Mouse (Mus musculus): ENCODE results near the gene Kcnip4. TPM values are rescaled to one million over a fixed set of nuclear protein-coding genes. Genes with fewer than 3 reads are reported as not detected.

Kcnip4 gene
- total RNA-seq, 1 experiment: 0.09 TPM

DNA sequence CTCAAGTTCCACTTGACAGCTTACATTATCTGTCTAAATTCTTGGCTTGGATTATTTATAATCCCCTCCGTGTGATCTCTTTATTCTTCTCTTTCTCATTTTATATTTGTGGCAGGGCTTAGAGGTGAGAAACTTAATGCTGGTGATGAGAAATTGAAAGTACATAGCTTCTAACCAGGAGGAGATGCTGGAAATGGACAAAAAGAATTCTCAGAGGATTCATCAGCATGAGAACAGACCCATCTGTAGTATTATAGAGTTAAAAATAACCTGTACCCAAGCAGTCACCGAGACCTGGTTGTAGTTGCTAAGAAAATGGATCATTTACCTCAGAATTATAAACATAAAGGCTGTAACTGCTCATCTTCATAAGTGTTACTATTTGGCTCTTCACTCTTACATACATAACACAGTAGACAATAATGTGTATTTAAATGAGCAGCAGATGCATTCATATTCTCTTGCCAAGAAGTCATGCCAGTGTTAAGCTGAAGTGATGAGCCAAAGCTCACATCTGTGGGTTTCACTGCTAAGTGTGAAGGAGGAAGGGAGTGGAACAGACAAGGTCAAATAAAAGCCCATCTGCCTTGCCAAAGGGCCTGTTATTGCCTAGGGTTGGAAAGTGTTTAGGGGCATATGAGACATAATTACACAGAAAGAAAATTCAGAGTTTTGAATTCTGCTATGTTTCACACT lies 374.4 kb downstream of the Kcnip4 start:
- TF ChIP-seq ZC3H11A (IDR thresholded peaks at IDR 0.05; ENCODE audit: borderline replicate concordance, low read depth, low read length) (no peak), ZNF384 (IDR thresholded peaks at IDR 0.05; ENCODE audit: low read depth, low read length) (no peak), MAFK (IDR thresholded peaks at IDR 0.05; ENCODE audit: insufficient read depth, low read depth, low read length) (no peak), HCFC1 (IDR thresholded peaks at IDR 0.05; ENCODE audit: borderline replicate concordance, insufficient read depth, low read length) (no peak)
- Histone ChIP-seq H3K4me3 (ENCODE audit: insufficient read depth in 1 of 2, low read depth in 1 of 2, low read length in 2 of 2, poor library complexity in 1 of 2, severe bottlenecking in 1 of 2) (no peak overlapping the region), H3K9ac (ENCODE audit: insufficient read depth, low read depth, low read length, poor library complexity, severe bottlenecking) (no peak overlapping the region), H3K27ac (ENCODE audit: insufficient read depth, low read depth, low read length, poor library complexity, severe bottlenecking) (no peak overlapping the region), H3K4me1 (ENCODE audit: control insufficient read depth in 2 of 2, insufficient read depth in 2 of 2, low read length in 2 of 2, poor library complexity in 1 of 2) (no peaks in the 10 kb centered on the region), H3K36me3 (ENCODE audit: control insufficient read depth, insufficient read depth, low read length, poor library complexity, severe bottlenecking) (no peaks in the 10 kb centered on the region), H3K9me3 (ENCODE audit: control insufficient read depth, insufficient read depth, low read depth, low read length) (no peaks in the 10 kb centered on the region)
- in situ Hi-C loops (cut with MboI; ENCODE audit: low sequenced_read_pairs in 2 of 2, unreplicated experiment in 2 of 2): no loop called here
- no peak for DNase-seq (ENCODE audit: low read depth, low spot score)

DNA sequence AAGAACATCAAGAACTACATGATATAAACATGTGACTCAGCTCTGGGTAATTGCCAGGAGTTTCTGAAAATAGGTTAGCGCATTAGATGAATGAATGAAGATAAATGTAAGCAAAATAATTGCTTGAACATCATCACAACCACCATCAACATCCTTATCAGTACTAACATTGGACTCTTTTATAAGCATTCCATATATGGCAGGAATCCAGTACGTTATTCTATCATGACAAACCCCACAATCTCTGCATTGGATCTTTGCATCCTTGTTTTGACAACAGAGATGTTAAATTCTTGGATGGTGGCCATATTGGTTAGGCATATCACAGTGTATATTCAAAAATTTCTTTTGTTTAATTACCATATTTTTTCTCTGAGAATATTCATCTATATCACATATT lies 375.0 kb downstream of the Kcnip4 start:
- Histone ChIP-seq H3K36me3 (ENCODE audit: control insufficient read depth, insufficient read depth, low read length, poor library complexity, severe bottlenecking) (no peaks in the 10 kb centered on the region), H3K4me3 (ENCODE audit: insufficient read depth in 1 of 2, low read depth in 1 of 2, low read length in 2 of 2, poor library complexity in 1 of 2, severe bottlenecking in 1 of 2) (no peak overlapping the region), H3K9ac (ENCODE audit: insufficient read depth, low read depth, low read length, poor library complexity, severe bottlenecking) (no peak overlapping the region), H3K27ac (ENCODE audit: insufficient read depth, low read depth, low read length, poor library complexity, severe bottlenecking) (no peak overlapping the region), H3K4me1 (ENCODE audit: control insufficient read depth in 2 of 2, insufficient read depth in 2 of 2, low read length in 2 of 2, poor library complexity in 1 of 2) (no peaks in the 10 kb centered on the region), H3K9me3 (ENCODE audit: control insufficient read depth, insufficient read depth, low read depth, low read length) (no peaks in the 10 kb centered on the region)
- in situ Hi-C loops (cut with MboI; ENCODE audit: low sequenced_read_pairs in 2 of 2, unreplicated experiment in 2 of 2): no loop called here
- no peak for DNase-seq (ENCODE audit: low read depth, low spot score)
- no peak for TF ChIP-seq CHD2 (IDR thresholded peaks at IDR 0.05; ENCODE audit: low read depth, low read length)
- no peak for TF ChIP-seq HCFC1 (IDR thresholded peaks at IDR 0.05; ENCODE audit: borderline replicate concordance, insufficient read depth, low read length)
- TF ChIP-seq ZNF384 (IDR thresholded peaks at IDR 0.05; ENCODE audit: low read depth, low read length): no peak
- TF ChIP-seq MAFK (IDR thresholded peaks at IDR 0.05; ENCODE audit: insufficient read depth, low read depth, low read length): no peak
- no peak for TF ChIP-seq ZC3H11A (IDR thresholded peaks at IDR 0.05; ENCODE audit: borderline replicate concordance, low read depth, low read length)

GRCm38 (mm10) chr5:49095432-49095831 lies 429.3 kb downstream of the Kcnip4 start:
- H3K27ac ChIP-seq (ENCODE audit: insufficient read depth, low read depth, low read length, poor library complexity, severe bottlenecking): no peak overlapping the region
- DNase-seq (ENCODE audit: low read depth, low spot score): no peak
- no peaks in the 10 kb centered on the region for H3K9me3 ChIP-seq (ENCODE audit: control insufficient read depth, insufficient read depth, low read depth, low read length)
- TF ChIP-seq ZC3H11A (IDR thresholded peaks at IDR 0.05; ENCODE audit: borderline replicate concordance, low read depth, low read length) (no peak), HCFC1 (IDR thresholded peaks at IDR 0.05; ENCODE audit: borderline replicate concordance, insufficient read depth, low read length) (no peak), ZNF384 (IDR thresholded peaks at IDR 0.05; ENCODE audit: low read depth, low read length) (no peak), CHD2 (IDR thresholded peaks at IDR 0.05; ENCODE audit: low read depth, low read length) (no peak), MAFK (IDR thresholded peaks at IDR 0.05; ENCODE audit: insufficient read depth, low read depth, low read length) (no peak)
- H3K4me1 ChIP-seq (ENCODE audit: control insufficient read depth in 2 of 2, insufficient read depth in 2 of 2, low read length in 2 of 2, poor library complexity in 1 of 2): no peaks in the 10 kb centered on the region
- in situ Hi-C loops (cut with MboI; ENCODE audit: low sequenced_read_pairs in 2 of 2, unreplicated experiment in 2 of 2): no loop called here
- no peak overlapping the region for H3K9ac ChIP-seq (ENCODE audit: insufficient read depth, low read depth, low read length, poor library complexity, severe bottlenecking)
- no peaks in the 10 kb centered on the region for H3K36me3 ChIP-seq (ENCODE audit: control insufficient read depth, insufficient read depth, low read length, poor library complexity, severe bottlenecking)
- H3K4me3 ChIP-seq (ENCODE audit: insufficient read depth in 1 of 2, low read depth in 1 of 2, low read length in 2 of 2, poor library complexity in 1 of 2, severe bottlenecking in 1 of 2): no peak overlapping the region

GRCm38 (mm10) chr5:49094945-49095344 lies 429.8 kb downstream of the Kcnip4 start:
- no peak overlapping the region for H3K4me3 ChIP-seq (ENCODE audit: insufficient read depth in 1 of 2, low read depth in 1 of 2, low read length in 2 of 2, poor library complexity in 1 of 2, severe bottlenecking in 1 of 2)
- no peak overlapping the region for H3K27ac ChIP-seq (ENCODE audit: insufficient read depth, low read depth, low read length, poor library complexity, severe bottlenecking)
- no peaks in the 10 kb centered on the region for H3K9me3 ChIP-seq (ENCODE audit: control insufficient read depth, insufficient read depth, low read depth, low read length)
- no peak overlapping the region for H3K9ac ChIP-seq (ENCODE audit: insufficient read depth, low read depth, low read length, poor library complexity, severe bottlenecking)
- H3K4me1 ChIP-seq (ENCODE audit: control insufficient read depth in 2 of 2, insufficient read depth in 2 of 2, low read length in 2 of 2, poor library complexity in 1 of 2): no peaks in the 10 kb centered on the region
- in situ Hi-C loops (cut with MboI; ENCODE audit: low sequenced_read_pairs in 2 of 2, unreplicated experiment in 2 of 2): no loop called here
- H3K36me3 ChIP-seq (ENCODE audit: control insufficient read depth, insufficient read depth, low read length, poor library complexity, severe bottlenecking): no peaks in the 10 kb centered on the region
- TF ChIP-seq HCFC1 (IDR thresholded peaks at IDR 0.05; ENCODE audit: borderline replicate concordance, insufficient read depth, low read length) (no peak), ZNF384 (IDR thresholded peaks at IDR 0.05; ENCODE audit: low read depth, low read length) (no peak), MAFK (IDR thresholded peaks at IDR 0.05; ENCODE audit: insufficient read depth, low read depth, low read length) (no peak), CHD2 (IDR thresholded peaks at IDR 0.05; ENCODE audit: low read depth, low read length) (no peak), ZC3H11A (IDR thresholded peaks at IDR 0.05; ENCODE audit: borderline replicate concordance, low read depth, low read length) (no peak)
- no peak for DNase-seq (ENCODE audit: low read depth, low spot score)

Measured in ES-E14 (cell line).